Mouse (Mus musculus): ENCODE measurements around the gene Tomm40. TPM values are rescaled to one million over a fixed set of nuclear protein-coding genes. Genes with fewer than 3 reads are reported as not detected.

Gene Tomm40
- 46.0 and 51.3 TPM in 2 replicates for polyA plus RNA-seq (2012; rRNA removed)

DNA sequence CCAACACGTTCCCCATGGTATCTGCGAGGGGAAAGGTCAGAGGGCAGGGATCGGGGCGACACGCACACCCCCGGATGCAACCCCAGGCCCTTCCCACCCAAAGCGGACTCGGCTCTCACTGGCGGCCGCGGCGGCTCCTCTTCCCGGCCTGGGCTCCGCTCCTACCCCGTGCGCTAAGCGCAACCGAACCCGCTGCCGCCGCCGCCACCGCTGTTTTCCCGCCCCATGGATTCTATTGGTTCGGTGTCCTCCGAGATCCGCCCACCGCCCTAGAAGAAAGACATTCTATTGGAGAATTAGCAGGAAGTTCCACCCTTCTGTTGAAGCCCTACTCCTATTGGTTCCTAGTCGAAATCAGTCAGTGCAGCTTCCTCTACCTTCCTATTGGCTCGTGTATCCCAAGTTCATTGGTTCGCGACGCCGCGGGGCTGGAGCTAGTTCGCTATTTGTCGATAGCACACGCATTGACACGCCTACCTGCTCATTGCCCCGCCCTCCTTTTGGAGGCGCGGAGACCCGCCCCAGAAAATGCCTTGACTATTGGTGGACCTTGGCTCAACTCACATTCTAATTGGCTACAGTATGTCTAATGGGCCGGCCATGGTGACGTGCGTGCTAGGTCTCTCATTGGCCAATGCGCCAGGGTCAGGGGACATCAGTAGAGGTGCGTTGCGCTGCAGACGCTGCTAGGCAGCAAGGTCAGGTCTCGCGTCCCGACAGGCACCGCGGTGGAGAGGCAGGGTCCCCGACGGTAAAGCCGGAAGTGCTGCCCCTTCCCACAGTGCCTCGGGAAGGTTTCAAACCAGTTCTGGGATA is at the start of gene Tomm40:
Tomm40 (minus strand) TSS at position 200 of the 816 bp plus-strand sequence.
- peak within 1 kb of the TSS; percentile 90 for H3K4me3 ChIP-seq (replicated peaks; ENCODE audit: extremely low read depth, low read depth, low read length)
- peaks cover 3% of the 10 kb centered on the region; the same call in 1 of the 2 replicates for H3K4me1 ChIP-seq (ENCODE audit: control insufficient read depth, insufficient read depth, low read length)
- TF ChIP-seq POLR2A (IDR thresholded peaks at IDR 0.05; ENCODE audit: borderline replicate concordance, extremely low read depth, low read depth, low read length) (peak; percentile 92; the same call in 1 of the 2 replicates), CTCF (IDR thresholded peaks at IDR 0.05; ENCODE audit: insufficient read depth, low read length) (no peak)
- under 1% methylated on average over 58 of the region's 59 CpGs for WGBS
- peak; percentile 98 for DNase-seq

DNA sequence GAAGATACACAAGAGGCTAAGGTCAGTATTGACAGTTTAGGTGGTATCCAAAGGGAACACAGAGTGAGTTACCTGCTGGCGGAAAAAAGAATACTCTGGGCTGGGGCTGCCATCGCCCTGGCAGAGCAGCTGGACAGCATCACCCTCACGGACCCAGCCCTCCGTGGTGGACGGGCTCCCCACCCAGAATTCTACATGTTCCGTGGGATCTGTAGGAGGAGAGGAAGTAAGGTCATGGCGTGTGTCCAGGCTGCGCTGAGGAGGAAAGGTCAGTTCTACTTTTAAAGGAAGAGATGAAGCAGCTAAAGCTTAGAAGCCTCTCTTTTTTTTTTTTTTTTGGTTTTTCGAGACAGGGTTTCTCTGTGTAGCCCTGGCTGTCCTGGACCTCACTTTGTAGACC is 49.3 kb upstream of the Tomm40 start:
- no peak overlapping the region for H3K4me3 ChIP-seq (replicated peaks; ENCODE audit: extremely low read depth, low read depth, low read length)
- no peak for DNase-seq
- 71% methylated on average over 9 of the region's 9 CpGs for WGBS
- peaks cover 5% of the 10 kb centered on the region for H3K4me1 ChIP-seq (ENCODE audit: control insufficient read depth, insufficient read depth, low read length)
- TF ChIP-seq CTCF (IDR thresholded peaks at IDR 0.05; ENCODE audit: insufficient read depth, low read length) = no peak
- no peak for TF ChIP-seq POLR2A (IDR thresholded peaks at IDR 0.05; ENCODE audit: borderline replicate concordance, extremely low read depth, low read depth, low read length)

DNA sequence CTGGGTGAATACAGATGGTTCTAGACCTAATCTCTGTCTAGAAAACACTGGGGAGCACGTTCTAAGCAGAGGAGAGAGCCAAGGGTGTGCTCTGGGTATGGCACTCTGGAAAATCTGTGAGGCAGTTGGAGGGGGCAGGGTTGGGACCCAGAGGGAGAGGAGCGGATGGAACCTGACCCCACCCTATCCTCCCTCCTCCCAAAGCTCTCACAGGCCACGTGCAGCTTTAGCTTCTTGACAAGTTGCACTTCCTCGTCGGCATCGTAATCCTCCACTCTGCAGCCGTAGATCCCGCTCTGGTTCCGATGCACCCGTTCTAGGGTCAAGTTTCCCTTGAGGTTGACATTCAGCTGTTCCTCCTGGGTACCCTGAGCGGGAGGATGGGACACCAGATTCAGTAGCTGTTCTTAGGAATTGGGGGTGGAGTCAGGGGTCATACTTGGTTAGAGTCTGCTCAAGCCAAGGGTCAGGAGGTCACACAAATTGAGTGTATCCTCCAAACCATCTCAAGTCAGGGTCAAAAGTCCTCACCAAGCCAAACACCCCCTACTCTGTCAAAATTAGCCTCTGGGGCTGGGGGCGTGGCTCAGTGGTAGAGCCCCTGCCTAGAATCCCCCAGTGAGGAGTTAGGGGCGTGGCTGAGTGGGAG is 48.7 kb upstream of the Tomm40 start:
- DNase-seq = no peak

DNA sequence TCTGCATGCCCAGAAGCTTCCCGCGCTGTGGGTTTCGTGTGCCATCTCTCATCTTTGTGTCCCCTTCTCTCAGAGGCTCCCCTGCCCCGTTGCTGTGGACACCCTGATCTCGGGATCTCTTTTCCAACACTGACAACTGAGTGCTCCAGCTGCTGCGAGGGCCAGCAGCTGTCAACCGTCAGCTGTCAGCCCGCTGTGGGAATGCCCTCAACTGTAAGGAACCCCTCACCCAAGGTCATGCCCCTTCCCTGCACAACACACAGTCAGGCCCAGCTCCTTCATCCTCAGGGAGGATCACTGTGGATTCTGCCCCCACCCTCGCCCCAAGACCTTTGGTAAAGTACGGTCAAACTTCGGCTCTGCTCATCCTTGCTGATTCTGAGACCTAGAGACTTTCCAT is 47.0 kb upstream of the Tomm40 start:
- H3K4me3 ChIP-seq (replicated peaks; ENCODE audit: extremely low read depth, low read depth, low read length) = no peak overlapping the region
- WGBS = 66% methylated on average over 11 of the region's 11 CpGs

More for the DNA sequence above, 48.7 kb upstream of the Tomm40 start:
- Histone ChIP-seq H3K4me1 (ENCODE audit: control insufficient read depth, insufficient read depth, low read length) (peaks cover 2% of the 10 kb centered on the region), H3K4me3 (replicated peaks; ENCODE audit: extremely low read depth, low read depth, low read length) (no peak overlapping the region)
- TF ChIP-seq CTCF (IDR thresholded peaks at IDR 0.05; ENCODE audit: insufficient read depth, low read length) (no peak), POLR2A (IDR thresholded peaks at IDR 0.05; ENCODE audit: borderline replicate concordance, extremely low read depth, low read depth, low read length) (no peak)
- WGBS = 46% methylated on average over 13 of the region's 13 CpGs

DNA sequence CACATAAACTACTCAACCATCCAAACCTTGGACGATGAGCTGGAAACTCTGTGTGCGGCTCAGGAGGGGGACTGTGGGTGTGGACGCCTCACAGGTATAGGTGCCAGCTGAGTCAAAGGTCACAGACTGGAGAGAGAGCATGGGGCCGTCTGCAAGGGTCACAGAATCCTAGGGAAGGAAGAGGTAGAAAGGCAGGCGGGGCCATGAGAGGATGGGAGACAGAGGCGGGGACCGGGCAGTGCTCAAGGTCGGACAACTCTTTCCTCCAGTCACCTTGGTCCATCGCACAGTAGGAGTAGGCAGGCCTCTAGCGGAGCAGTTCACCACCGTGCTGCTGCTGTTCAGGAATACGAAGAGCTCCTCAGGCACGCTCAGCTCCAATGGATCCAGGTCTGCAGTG is 44.8 kb upstream of the Tomm40 start:
- TF ChIP-seq CTCF (IDR thresholded peaks at IDR 0.05; ENCODE audit: insufficient read depth, low read length) (no peak), POLR2A (IDR thresholded peaks at IDR 0.05; ENCODE audit: borderline replicate concordance, extremely low read depth, low read depth, low read length) (no peak)
- 76% methylated on average over 13 of the region's 13 CpGs for WGBS
- DNase-seq = no peak

More for the DNA sequence above, 47.0 kb upstream of the Tomm40 start:
- no peak for DNase-seq
- TF ChIP-seq CTCF (IDR thresholded peaks at IDR 0.05; ENCODE audit: insufficient read depth, low read length) (no peak), POLR2A (IDR thresholded peaks at IDR 0.05; ENCODE audit: borderline replicate concordance, extremely low read depth, low read depth, low read length) (no peak)
- no peaks in the 10 kb centered on the region for H3K4me1 ChIP-seq (ENCODE audit: control insufficient read depth, insufficient read depth, low read length)

DNA sequence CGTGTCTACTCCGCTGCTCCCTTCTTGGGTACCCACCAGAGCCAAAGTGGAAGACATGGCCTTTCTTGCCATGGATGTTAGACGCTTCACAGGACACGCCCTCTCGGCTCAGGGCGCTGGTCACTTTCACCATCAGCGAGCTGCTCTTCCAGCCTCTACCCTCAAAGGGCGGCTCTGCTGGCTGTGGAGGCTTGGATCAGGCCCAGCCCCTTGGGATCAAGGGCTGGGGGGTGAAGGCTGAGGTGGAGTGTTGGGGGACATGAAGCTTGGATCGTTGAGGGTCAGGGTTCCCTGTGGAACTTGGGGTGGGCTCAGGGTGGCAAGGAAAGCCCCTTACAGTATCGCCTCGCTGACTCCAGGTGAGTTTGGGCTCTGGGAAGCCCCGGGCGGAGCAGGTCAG is 43.4 kb upstream of the Tomm40 start:
- Histone ChIP-seq H3K4me3 (replicated peaks; ENCODE audit: extremely low read depth, low read depth, low read length) (no peak overlapping the region), H3K4me1 (ENCODE audit: control insufficient read depth, insufficient read depth, low read length) (peaks cover 21% of the 10 kb centered on the region)
- no peak for TF ChIP-seq POLR2A (IDR thresholded peaks at IDR 0.05; ENCODE audit: borderline replicate concordance, extremely low read depth, low read depth, low read length)
- TF ChIP-seq CTCF (IDR thresholded peaks at IDR 0.05; ENCODE audit: insufficient read depth, low read length) = no peak
- 87% methylated on average over 13 of the region's 13 CpGs for WGBS
- no peak for DNase-seq

More for the DNA sequence above, 44.8 kb upstream of the Tomm40 start:
- H3K4me1 ChIP-seq (ENCODE audit: control insufficient read depth, insufficient read depth, low read length) = peaks cover 13% of the 10 kb centered on the region
- no peak overlapping the region for H3K4me3 ChIP-seq (replicated peaks; ENCODE audit: extremely low read depth, low read depth, low read length)

DNA sequence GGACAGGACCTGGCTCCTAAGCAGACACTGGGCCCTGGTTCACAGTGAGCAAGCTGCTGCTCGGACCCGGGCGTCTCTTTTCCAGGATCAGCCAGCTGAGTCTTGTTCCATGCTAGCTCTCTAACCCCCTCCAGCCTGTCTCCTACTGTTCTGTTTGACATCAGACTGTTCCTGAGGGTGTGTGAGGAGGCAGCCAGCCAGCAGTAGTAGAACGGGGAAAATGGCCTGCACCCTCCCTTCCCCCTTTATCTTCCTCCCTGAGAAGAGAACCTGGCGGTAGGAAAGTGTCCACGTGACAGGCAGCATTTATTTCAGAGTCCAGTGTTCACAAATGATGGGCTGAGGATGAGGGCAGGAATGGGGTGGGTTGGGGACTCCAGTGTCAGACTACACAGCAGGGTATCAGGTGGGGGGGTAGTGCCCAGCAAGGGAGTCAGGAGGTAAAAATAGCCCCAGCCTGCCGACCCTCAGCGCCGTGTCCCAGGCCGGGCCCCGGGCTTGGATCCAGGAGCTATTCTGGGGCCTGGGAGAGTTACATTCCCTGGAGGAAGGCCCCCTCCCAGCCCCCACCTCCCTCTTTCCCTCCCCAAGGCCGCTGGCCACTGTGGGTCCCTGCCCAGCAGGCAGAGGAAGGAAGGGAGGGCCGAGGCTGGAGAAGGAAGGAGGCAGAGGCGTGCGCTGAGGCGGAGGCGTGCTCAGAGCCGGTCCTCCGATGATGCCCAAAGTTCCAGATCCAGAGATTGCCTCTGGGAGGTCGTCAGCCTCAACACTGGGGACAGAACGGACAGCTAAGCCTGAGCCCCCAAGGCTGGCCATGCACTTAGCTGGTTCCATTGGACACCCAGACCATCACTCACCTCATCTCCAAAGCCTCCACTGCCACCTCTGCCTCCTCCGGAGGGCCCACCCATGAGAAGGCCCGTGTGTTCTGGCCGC is 40.9 kb upstream of the Tomm40 start:
- TF ChIP-seq CTCF (IDR thresholded peaks at IDR 0.05; ENCODE audit: insufficient read depth, low read length) = no peak
- TF ChIP-seq POLR2A (IDR thresholded peaks at IDR 0.05; ENCODE audit: borderline replicate concordance, extremely low read depth, low read depth, low read length) = peak; percentile 56; the same call in 1 of the 2 replicates
- WGBS = 20% methylated on average over 24 of the region's 24 CpGs
- peaks cover 21% of the 10 kb centered on the region for H3K4me1 ChIP-seq (ENCODE audit: control insufficient read depth, insufficient read depth, low read length)
- H3K4me3 ChIP-seq (replicated peaks; ENCODE audit: extremely low read depth, low read depth, low read length) = peak overlapping the region; percentile 15
- peak; percentile 57 for DNase-seq

DNA sequence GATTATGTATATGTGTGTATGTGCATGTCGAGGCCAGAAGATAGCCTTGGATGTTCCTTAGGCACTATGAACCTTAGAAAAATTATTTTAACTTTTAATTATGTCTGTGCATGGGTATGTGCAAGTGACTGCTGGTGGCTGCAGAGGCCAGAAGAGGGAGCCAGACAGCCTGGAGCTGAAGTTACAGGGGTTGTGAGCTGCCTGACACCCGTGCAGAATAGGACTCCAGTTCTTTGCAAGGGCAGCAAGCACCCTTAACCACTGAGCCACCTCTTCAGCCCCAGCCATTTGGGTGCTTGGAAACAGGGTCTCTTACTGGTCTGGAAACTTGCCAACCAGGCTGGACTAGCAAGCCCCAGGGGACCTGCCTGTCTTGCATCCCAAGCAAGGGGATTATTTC is 39.8 kb upstream of the Tomm40 start:
- TF ChIP-seq CTCF (IDR thresholded peaks at IDR 0.05; ENCODE audit: insufficient read depth, low read length) (peak; percentile 30), POLR2A (IDR thresholded peaks at IDR 0.05; ENCODE audit: borderline replicate concordance, extremely low read depth, low read depth, low read length) (no peak)
- Histone ChIP-seq H3K4me1 (ENCODE audit: control insufficient read depth, insufficient read depth, low read length) (peaks cover 28% of the 10 kb centered on the region), H3K4me3 (replicated peaks; ENCODE audit: extremely low read depth, low read depth, low read length) (no peak overlapping the region)
- 65% methylated on average over 2 of the region's 2 CpGs for whole genome bisulfite sequencing
- no peak for DNase-seq

DNA sequence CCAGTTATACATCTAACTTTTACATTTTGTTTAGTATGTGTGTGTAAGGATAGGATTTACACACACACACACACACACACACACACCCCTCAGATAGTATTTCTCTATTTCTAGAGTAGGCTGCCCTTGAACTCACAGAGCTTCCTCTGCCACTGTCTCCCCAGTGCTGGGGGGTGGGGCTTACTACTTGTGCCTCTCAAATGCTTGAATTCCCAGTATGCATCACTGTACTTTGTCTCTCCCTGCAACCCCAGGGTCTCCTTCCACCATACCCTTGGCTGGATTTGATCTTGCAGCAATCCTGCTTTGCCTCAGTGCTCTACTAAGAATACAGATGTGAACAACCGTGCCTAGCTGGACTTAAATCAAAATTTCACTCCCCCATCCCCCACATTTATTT is 38.8 kb upstream of the Tomm40 start:
- no peak for DNase-seq
- Histone ChIP-seq H3K4me3 (replicated peaks; ENCODE audit: extremely low read depth, low read depth, low read length) (no peak overlapping the region), H3K4me1 (ENCODE audit: control insufficient read depth, insufficient read depth, low read length) (peaks cover 28% of the 10 kb centered on the region)
- 29% methylated on average over 1 of the region's 1 CpGs for WGBS
- TF ChIP-seq POLR2A (IDR thresholded peaks at IDR 0.05; ENCODE audit: borderline replicate concordance, extremely low read depth, low read depth, low read length) (no peak), CTCF (IDR thresholded peaks at IDR 0.05; ENCODE audit: insufficient read depth, low read length) (no peak)

Data from lung, adult 2 months (tissue).